Mouse (Mus musculus) gastrocnemius, postnatal 10 days (tissue): ENCODE measurements around the gene Ccnd2. TPM values are rescaled to one million over a fixed set of nuclear protein-coding genes. Genes with fewer than 3 reads are reported as not detected.

ENCODE experiments used
- DNase-seq: peaks from one replicate; pipeline ENCODE4 v3.0.0; 2021; ENCODE audit warnings: mixed read lengths
- long read RNA-seq, 2 experiments: library from polyadenylated mRNA; stranded (forward); transcript quantifications; one replicate each; pipeline ENCODE4 v2.0.0; 2021
- total RNA-seq, 2 experiments: library from RNA; stranded (reverse); gene quantifications; 2 replicates each; pipeline ENCODE4 v1.2.3; 2021

The Ccnd2 gene
- total RNA-seq = 10 to 100 TPM; 33.2 to 52.1 TPM
- long read RNA-seq, experiment 1, full-length matches to known transcripts = 11 of 18 reads
- long read RNA-seq, experiment 1, partial matches to known transcripts = 0 of 18 reads
- long read RNA-seq, experiment 1, other reads (novel, unspliced or antisense) = 7 of 18 reads
- long read RNA-seq, experiment 2, full-length matches to known transcripts = 7 of 9 reads
- long read RNA-seq, experiment 2, partial matches to known transcripts = 0 of 9 reads
- long read RNA-seq, experiment 2, other reads (novel, unspliced or antisense) = 2 of 9 reads

DNA sequence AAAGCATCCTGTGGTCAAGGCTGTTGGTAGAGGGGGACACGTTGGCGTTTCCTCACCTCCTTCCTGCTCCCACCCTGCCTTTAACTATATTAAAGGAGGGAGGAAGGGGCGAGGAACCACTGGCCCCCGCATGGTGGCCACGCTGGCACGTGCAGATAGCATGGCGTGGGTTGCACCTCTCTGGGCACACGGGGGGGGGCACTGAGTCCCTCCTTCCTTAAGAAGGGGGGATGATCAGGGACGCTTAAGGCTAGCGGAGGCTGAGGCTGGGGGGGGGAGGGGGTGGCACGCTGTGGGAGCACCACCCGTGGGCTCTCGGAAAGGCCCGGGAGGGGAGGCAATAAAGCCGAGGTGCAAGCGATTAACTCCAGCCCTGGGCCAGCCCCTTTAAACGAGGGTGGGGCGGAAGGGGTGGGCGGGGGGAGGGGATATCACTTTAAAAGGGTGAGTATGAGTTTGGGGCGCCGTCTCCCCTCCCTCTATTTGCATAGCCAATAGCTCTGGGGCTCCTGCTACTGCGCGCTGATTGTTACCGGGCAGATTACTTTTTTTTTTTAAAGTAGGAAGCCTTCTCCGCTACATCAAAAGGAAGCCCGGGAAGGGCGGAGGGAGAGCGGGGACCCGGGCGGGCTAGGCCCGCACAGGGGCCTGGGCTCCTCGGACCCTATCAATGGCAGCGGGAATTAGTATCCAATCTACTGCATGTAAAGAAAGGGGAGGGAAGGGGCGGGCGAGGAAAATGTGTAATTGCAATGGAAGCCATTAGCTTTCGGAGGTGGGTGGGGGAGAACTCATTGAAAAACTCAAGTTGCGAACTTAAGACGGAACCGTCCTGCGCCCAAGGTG lies at the start of gene Ccnd2:
Gene Ccnd2, minus strand, starts transcription at position 88 of the 846 bp plus-strand sequence.
- DNase-seq = no peak

DNA sequence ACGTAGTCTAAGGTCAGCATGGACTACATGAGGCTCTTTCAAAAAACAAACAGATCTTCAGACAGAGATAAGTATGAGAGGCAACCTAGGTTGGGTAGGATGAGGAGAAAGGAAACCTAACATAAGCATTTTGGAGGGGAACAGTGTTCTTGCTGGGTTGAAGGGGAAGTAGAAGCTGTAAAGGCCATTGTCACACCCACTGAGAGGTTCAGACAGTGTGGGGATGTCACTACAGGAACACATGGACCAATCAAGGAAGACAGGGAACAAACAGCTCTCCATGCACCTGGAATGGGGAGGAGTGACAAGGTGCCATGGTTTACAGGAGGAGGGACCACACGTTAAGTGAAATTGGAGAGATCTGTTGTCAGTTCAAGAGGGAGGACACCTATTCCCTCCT lies 45.0 kb upstream of the Ccnd2 start:
- no peak for DNase-seq

- DNase-seq = peak; percentile 30
These were observed 29.3 kb upstream of the Ccnd2 start for GRCm38 (mm10) chr6:127181296-127181695.

DNA sequence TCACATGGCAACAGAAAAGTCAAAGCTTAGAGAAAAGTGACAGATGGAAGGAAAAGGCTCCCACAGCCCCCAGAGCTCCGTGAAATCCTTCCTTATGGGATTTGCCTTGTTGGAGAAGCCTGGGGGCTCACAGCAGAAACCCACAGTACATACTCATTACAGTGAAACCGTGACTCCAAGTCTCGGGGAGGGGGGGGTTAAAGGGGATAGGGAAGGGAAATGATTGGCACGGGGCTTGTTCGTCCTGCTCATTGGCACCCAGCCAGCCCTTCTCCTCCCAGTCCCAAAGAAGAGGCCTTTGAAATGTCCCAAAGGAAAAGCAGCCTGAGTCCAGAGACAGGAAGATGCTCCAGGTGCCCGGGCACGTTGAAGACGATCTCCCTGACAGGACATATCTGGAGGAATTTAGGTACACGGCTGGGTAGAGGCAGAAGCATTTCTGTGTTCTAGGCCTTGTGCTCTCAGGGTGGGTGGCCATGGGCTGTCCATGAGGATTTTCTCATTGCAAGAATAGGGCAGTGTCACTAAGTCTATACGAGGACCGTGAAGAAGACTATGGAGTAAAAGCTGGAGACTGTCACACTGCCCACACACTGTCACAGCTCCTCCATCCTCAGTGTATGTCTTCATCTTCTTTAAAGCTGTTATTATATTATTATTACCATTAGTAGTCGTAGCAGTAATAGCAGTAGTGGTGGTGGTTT lies 27.2 kb upstream of the Ccnd2 start:
- peak; percentile 17 for DNase-seq

GRCm38 (mm10) chr6:127177962-127178361 lies 26.0 kb upstream of the Ccnd2 start:
- no peak for DNase-seq

- DNase-seq = no peak
These were observed 25.4 kb upstream of the Ccnd2 start for GRCm38 (mm10) chr6:127177441-127177840.

- DNase-seq = no peak
These were observed 20.5 kb upstream of the Ccnd2 start for GRCm38 (mm10) chr6:127172461-127172860.

- DNase-seq = no peak
These were observed 18.7 kb upstream of the Ccnd2 start for GRCm38 (mm10) chr6:127170734-127171133.

DNA sequence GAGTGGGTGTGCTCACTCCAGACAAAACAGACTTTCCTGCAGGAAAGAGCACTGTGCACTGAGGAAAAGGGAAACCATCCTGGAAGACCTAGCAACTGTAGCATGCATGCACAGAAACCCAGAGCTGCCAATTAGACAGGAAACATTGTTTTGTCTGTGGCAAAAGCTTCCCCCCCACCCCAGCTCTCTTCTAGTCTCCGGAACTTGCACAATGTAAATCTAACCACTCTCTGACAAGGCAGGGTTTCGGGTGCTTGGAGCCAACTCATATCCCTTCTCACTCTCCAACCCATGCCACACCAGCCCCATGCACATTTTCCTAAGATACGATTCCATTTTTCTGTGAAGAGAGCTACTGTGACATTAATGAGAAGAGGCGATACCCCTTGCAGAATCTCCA lies 13.7 kb upstream of the Ccnd2 start:
- no peak for DNase-seq

DNA sequence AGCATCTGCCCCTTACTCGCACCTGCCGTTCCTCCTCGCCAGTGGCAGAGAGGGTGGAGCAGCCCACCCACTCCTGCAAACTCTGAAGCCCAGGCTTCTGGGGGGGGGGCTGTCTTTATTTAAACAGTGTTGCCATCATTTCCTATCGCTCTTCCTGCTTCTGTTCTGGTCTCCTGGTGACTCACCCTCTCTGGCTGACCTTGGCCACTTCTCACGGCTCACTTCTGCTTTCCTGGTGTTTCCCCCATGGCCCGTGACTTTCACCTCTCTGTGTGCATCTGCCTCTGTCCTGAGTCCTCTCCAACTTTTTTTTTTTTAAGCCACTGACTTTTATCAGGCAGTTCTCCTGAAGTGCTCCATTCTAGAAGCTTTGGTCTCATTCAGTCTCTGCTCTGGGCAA lies 10.8 kb upstream of the Ccnd2 start:
- no peak for DNase-seq

GRCm38 (mm10) chr6:127157321-127157720 lies 5.3 kb upstream of the Ccnd2 start:
- DNase-seq = no peak

- DNase-seq = no peak
These were observed 3.5 kb upstream of the Ccnd2 start for GRCm38 (mm10) chr6:127155468-127155867.

DNA sequence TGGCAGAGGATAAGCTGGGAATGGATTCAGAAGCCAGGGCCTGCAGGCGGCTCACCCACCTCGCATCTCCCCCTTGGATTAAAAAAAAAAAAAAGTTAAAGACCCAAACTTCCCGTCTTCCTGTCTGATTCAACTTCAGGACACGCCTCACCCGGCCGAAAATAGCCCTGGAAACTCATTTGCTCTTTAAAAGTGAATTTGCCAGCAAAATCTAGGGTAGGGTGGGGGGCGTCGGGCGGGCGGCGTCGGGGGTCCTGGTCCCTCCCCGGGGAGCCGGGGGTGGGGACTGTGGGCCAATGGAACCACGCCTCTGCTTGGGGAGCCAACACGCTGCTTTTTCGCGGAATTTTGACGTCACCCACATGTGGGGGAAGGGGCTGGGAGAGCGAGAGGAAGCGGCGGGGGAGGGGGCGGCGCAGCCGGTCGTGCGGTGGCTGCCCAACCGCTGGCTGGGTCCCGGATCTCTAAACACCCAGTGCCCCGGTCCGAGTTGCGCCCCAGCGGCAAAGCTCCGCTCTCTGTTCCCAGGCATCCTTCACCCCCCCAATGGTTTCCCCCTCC lies 2.8 kb upstream of the Ccnd2 start:
- DNase-seq = peak; percentile 55

DNA sequence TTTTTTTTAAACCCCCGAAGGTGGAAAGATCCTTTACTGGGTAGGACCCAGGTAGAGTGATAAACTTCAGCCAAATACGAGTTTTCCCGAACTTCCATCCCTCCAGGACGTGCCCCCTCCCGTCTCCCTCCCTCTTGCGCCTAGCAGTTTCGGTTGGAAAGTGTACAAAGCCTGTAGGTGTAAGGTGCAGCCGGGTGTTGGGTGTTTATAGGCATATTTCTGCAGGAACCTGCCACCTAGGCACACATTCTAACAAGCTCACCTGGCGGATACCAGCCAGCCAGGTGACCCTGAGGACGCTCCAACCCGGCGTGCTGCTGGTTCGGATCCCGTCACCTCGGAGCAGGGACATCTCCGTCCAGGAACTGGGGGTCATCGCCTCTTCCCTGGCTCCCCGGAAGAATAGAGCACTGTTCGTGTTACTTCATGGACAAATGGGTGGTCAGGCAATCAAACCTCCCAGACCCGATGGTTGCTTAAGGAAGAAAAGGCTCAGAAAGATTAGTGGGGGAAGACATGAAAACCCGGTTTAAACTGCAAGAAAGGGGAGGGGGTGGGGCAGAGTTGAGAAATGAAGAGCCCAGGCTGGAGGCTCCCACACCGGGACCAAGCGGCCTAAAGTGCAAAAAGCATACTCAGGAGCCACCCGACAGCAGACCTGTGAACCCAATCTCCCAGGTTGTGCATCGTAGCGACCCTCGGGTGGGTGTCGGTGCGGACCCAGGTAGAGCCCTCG lies 2.1 kb upstream of the Ccnd2 start:
- no peak for DNase-seq

GRCm38 (mm10) chr6:127153296-127153800 lies 1.4 kb upstream of the Ccnd2 start:
- DNase-seq = no peak

DNA sequence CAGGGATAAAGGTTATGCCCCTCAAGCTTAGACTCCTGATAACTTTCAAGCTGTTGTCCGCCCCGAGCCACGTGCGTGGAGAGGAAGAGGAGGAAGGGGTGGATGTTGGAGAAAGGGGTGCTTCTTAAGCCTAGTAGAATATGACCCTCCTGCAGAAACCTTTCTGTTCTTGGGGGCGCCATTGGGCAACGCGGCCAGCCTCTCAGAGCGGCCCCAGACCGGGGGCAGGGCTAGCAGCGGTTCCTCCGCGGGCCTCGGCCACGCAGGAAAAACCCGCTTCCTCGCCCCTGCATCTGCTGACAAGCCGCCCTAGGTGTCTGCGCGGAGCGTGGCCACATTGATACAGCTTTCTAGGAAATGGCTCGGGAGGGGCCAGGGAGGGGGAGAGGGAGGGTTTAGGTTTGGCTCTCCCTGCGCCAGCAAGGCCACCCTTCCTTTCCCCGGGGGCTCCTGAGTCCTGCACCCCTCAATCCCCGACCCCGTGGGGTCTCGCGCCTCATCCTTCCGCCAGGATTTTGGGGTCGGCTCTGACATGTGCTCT lies 358 bp downstream of the Ccnd2 start:
- no peak for DNase-seq

- DNase-seq = peak; percentile 62
These were observed 1.1 kb downstream of the Ccnd2 start for GRCm38 (mm10) chr6:127150663-127151564.

- no peak for DNase-seq
These were observed 1.9 kb downstream of the Ccnd2 start for GRCm38 (mm10) chr6:127149944-127150662.

- no peak for DNase-seq
These were observed 2.6 kb downstream of the Ccnd2 start for GRCm38 (mm10) chr6:127149303-127149943.
